In the genomic region with DNA sequence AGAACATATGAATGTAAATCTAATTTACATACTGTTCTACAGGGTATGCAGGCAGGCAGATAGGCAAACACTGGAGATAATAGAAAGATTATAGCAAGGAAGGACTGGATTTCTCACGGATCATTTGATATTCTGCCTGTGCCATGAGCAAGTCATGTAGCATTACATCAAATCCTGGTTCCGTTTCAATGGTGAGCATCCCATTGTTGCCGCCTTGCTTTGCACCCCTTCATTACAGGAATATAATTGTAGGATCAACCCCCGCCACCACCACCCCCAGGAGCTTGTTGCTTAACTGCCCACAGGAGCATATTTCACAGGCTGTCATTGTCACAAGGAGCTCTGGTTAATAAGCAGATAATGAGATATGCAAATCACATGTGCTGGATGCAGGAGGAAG, we compare ENCODE assay signal across 21 mouse cellular contexts.
DNase-seq lines count a peak whose midpoint lies in the region; ATAC-seq and TF ChIP-seq lines count a peak whose summit lies in the region.
"Had no signal": no experiment of that assay in that cellular context is flagged by ENCODE, and none has a peak within 500 bp of the region (broad histone marks: within the 10 kb centered on the region; RNA-seq: fewer than 3 reads in every experiment).

No protein-coding gene starts in this region.

- 0 out of 2 replicates have a peak overlapping the region, but pooled peaks have one; percentile 39 for H3K27ac ChIP-seq in hindbrain, embryonic 16.5 days (ENCODE audit: low read depth, low read length)
- H3K27ac ChIP-seq in hindbrain, embryonic 14.5 days: no peak overlapping the region
- H3K27ac ChIP-seq in midbrain, embryonic 14.5 days (replicated peaks; ENCODE audit: low read depth, low read length): no peak overlapping the region
- no peak overlapping the region for H3K27ac ChIP-seq in midbrain, embryonic 15.5 days
- H3K27ac ChIP-seq in liver, postnatal 0 days (ENCODE audit: low read depth): no peak overlapping the region
- H3K27ac ChIP-seq: embryonic facial prominence, embryonic 12.5 days; forebrain, embryonic 12.5 days; hindbrain, embryonic 15.5 days had no signal

- TF ChIP-seq CTCF in liver, postnatal 0 days (IDR thresholded peaks at IDR 0.05; ENCODE audit: low read depth): no peak

- ATAC-seq in hindbrain, embryonic 16.5 days: no peak
- no peak for ATAC-seq in hindbrain, embryonic 14.5 days (ENCODE audit: low FRiP score)
- ATAC-seq in midbrain, embryonic 14.5 days (ENCODE audit: low FRiP score, low TSS enrichment): no peak
- no peak for ATAC-seq in midbrain, embryonic 15.5 days (replicated peaks)
- no peak for ATAC-seq in liver, postnatal 0 days
- ATAC-seq: CD4-positive, CD25-positive, alpha-beta regulatory T cell, adult 4 months; forebrain, embryonic 16.5 days had no signal

- TF ChIP-seq EP300 in liver, postnatal 0 days (IDR thresholded peaks at IDR 0.05; ENCODE audit: low read depth): no peak

- no peaks in the 10 kb centered on the region for H3K27me3 ChIP-seq in hindbrain, embryonic 16.5 days (replicated peaks; ENCODE audit: control insufficient read depth, insufficient read depth, low read length)
- no peaks in the 10 kb centered on the region for H3K27me3 ChIP-seq in hindbrain, embryonic 14.5 days (ENCODE audit: control insufficient read depth, insufficient read depth, low read length)
- H3K27me3 ChIP-seq in midbrain, embryonic 14.5 days (ENCODE audit: control insufficient read depth, insufficient read depth, low read length): no peaks in the 10 kb centered on the region
- no peaks in the 10 kb centered on the region for H3K27me3 ChIP-seq in midbrain, embryonic 15.5 days (replicated peaks)
- no peaks in the 10 kb centered on the region for H3K27me3 ChIP-seq in liver, postnatal 0 days (ENCODE audit: insufficient read depth, low read length)
- H3K27me3 ChIP-seq: embryonic facial prominence, embryonic 12.5 days; forebrain, embryonic 12.5 days; hindbrain, embryonic 15.5 days had no signal

- H3K4me2 ChIP-seq in hindbrain, embryonic 16.5 days (ENCODE audit: low read length): no peak overlapping the region
- H3K4me2 ChIP-seq in hindbrain, embryonic 14.5 days (replicated peaks): no peak overlapping the region
- peak overlapping the region; percentile 9; the same call in 1 of the 2 replicates for H3K4me2 ChIP-seq in midbrain, embryonic 14.5 days (ENCODE audit: low read length)
- H3K4me2 ChIP-seq in midbrain, embryonic 15.5 days: no peak overlapping the region
- no peak overlapping the region for H3K4me2 ChIP-seq in liver, postnatal 0 days (ENCODE audit: low read depth, low read length)
- H3K4me2 ChIP-seq: embryonic facial prominence, embryonic 12.5 days; forebrain, embryonic 12.5 days; heart, embryonic 12.5 days; hindbrain, embryonic 15.5 days had no signal

- 43% methylated on average over 4 of the region's 4 CpGs for WGBS in hindbrain, embryonic 16.5 days
- WGBS in hindbrain, embryonic 14.5 days: 34% methylated on average over 4 of the region's 4 CpGs
- 35% methylated on average over 4 of the region's 4 CpGs for WGBS in midbrain, embryonic 14.5 days
- 35% methylated on average over 4 of the region's 4 CpGs for WGBS in midbrain, embryonic 15.5 days
- 83% methylated on average over 4 of the region's 4 CpGs for WGBS in liver, postnatal 0 days (ENCODE audit: insufficient replicate concordance)

- H3K9me3 ChIP-seq in hindbrain, embryonic 16.5 days (ENCODE audit: control insufficient read depth, low read length): no peaks in the 10 kb centered on the region
- H3K9me3 ChIP-seq in hindbrain, embryonic 14.5 days (ENCODE audit: control insufficient read depth, low read length): no peaks in the 10 kb centered on the region
- H3K9me3 ChIP-seq in midbrain, embryonic 14.5 days (ENCODE audit: control insufficient read depth, low read length): no peaks in the 10 kb centered on the region
- no peaks in the 10 kb centered on the region for H3K9me3 ChIP-seq in midbrain, embryonic 15.5 days
- H3K9me3 ChIP-seq in liver, postnatal 0 days (ENCODE audit: low read length): no peaks in the 10 kb centered on the region
- H3K9me3 ChIP-seq: embryonic facial prominence, embryonic 12.5 days; forebrain, embryonic 12.5 days; heart, embryonic 12.5 days; hindbrain, embryonic 15.5 days had no signal

- no peaks in the 10 kb centered on the region for H3K36me3 ChIP-seq in hindbrain, embryonic 16.5 days (ENCODE audit: control insufficient read depth, insufficient read depth, low read length)
- H3K36me3 ChIP-seq in hindbrain, embryonic 14.5 days (replicated peaks; ENCODE audit: control insufficient read depth, insufficient read depth): no peaks in the 10 kb centered on the region
- H3K36me3 ChIP-seq in midbrain, embryonic 14.5 days (ENCODE audit: control insufficient read depth, insufficient read depth, low read length): no peaks in the 10 kb centered on the region
- no peaks in the 10 kb centered on the region for H3K36me3 ChIP-seq in midbrain, embryonic 15.5 days (replicated peaks)
- no peaks in the 10 kb centered on the region for H3K36me3 ChIP-seq in liver, postnatal 0 days (replicated peaks; ENCODE audit: insufficient read depth, low read length)
- H3K36me3 ChIP-seq: embryonic facial prominence, embryonic 12.5 days; forebrain, embryonic 12.5 days; G1E; heart, embryonic 12.5 days; hindbrain, embryonic 15.5 days had no signal

- no peak overlapping the region for H3K4me3 ChIP-seq in hindbrain, embryonic 16.5 days (ENCODE audit: low read length)
- H3K4me3 ChIP-seq in hindbrain, embryonic 14.5 days (replicated peaks; ENCODE audit: low read length): no peak overlapping the region
- H3K4me3 ChIP-seq in midbrain, embryonic 14.5 days (replicated peaks; ENCODE audit: low read depth, low read length): no peak overlapping the region
- no peak overlapping the region for H3K4me3 ChIP-seq in midbrain, embryonic 15.5 days
- H3K4me3 ChIP-seq in liver, postnatal 0 days (ENCODE audit: low read depth, low read length): no peak overlapping the region
- H3K4me3 ChIP-seq: embryonic facial prominence, embryonic 12.5 days; forebrain, embryonic 12.5 days; heart, embryonic 12.5 days; hindbrain, embryonic 15.5 days had no signal

- no peak overlapping the region for H3K9ac ChIP-seq in hindbrain, embryonic 16.5 days (ENCODE audit: low read depth, low read length)
- H3K9ac ChIP-seq in hindbrain, embryonic 14.5 days: no peak overlapping the region
- H3K9ac ChIP-seq in midbrain, embryonic 14.5 days (replicated peaks; ENCODE audit: low read length): no peak overlapping the region
- no peak overlapping the region for H3K9ac ChIP-seq in midbrain, embryonic 15.5 days
- no peak overlapping the region for H3K9ac ChIP-seq in liver, postnatal 0 days (replicated peaks)
- H3K9ac ChIP-seq: embryonic facial prominence, embryonic 12.5 days; forebrain, embryonic 12.5 days; heart, embryonic 12.5 days; hindbrain, embryonic 15.5 days had no signal

- peak; percentile 16 to 32 for DNase-seq in cerebellum, postnatal 10 days
- no peak for DNase-seq in cerebellum, adult 11 months
- DNase-seq in hindbrain, embryonic 14.5 days (ENCODE audit: low spot score): no peak
- DNase-seq in midbrain, embryonic 14.5 days: peak; percentile 47
- DNase-seq in retina, postnatal 7 days (ENCODE audit: low read depth, low spot score): peak; percentile 3
- no peak for DNase-seq in liver, postnatal 0 days
- DNase-seq: adrenal gland, postnatal 10 days; B cell, adult 2 months; cerebellum, adult 18-20 months; cerebellum, adult 9-11 months; embryo, embryonic 11 days; gastrocnemius, postnatal 10 days had no signal

- H3K4me1 ChIP-seq in hindbrain, embryonic 16.5 days (ENCODE audit: control insufficient read depth, insufficient read depth, low read depth, low read length): no peaks in the 10 kb centered on the region
- H3K4me1 ChIP-seq in hindbrain, embryonic 14.5 days (replicated peaks; ENCODE audit: control insufficient read depth, insufficient read depth, low read length): peaks cover 15% of the 10 kb centered on the region
- no peaks in the 10 kb centered on the region for H3K4me1 ChIP-seq in midbrain, embryonic 14.5 days (ENCODE audit: control insufficient read depth, insufficient read depth, low read length)
- H3K4me1 ChIP-seq in midbrain, embryonic 15.5 days: peaks cover 6% of the 10 kb centered on the region; the same call in 1 of the 2 replicates
- H3K4me1 ChIP-seq in liver, postnatal 0 days (ENCODE audit: insufficient read depth): no peaks in the 10 kb centered on the region
- H3K4me1 ChIP-seq: heart, embryonic 12.5 days had no signal

Comparison
In these comparisons a context has a peak if more than half of its experiments do, and no peak if none do; other contexts are left out.
1. DNase-seq: peak in cerebellum, postnatal 10 days (2 of 2), midbrain, embryonic 14.5 days (single experiment) and retina, postnatal 7 days (single experiment); none in cerebellum, adult 11 months (single experiment), hindbrain, embryonic 14.5 days (single experiment) and liver, postnatal 0 days (single experiment).